Mouse (Mus musculus) CD4-positive, CD25-positive, alpha-beta regulatory T cell, adult 2 months (primary cell): ENCODE results near the gene Dld.

Experiments used
- DNase-seq: peaks from one replicate; pipeline ENCODE4 v3.0.0-alpha.2; 2012; ENCODE audit warnings: low read depth, low spot score

The Dld gene

DNA sequence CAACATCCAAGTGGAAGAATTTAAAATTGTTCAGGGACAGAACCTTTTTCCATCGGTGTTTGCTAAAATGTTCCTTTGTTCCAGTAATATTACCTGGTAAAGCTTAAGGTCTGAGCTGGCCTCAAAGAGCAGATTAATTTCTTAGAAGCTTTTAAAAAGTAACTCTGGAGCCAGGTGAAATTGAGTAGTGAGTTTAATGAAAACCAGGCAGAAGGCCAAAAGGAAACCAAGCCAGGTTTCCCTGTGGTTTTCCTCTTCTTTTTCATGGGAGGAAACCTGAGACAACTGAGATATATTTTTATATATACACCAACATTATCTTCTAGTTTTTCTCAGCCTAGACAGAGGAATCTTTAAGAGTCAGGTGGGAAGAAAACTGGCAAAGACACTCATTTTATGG, 29.7 kb downstream of the Dld start:
- DNase-seq, result no peak

DNA sequence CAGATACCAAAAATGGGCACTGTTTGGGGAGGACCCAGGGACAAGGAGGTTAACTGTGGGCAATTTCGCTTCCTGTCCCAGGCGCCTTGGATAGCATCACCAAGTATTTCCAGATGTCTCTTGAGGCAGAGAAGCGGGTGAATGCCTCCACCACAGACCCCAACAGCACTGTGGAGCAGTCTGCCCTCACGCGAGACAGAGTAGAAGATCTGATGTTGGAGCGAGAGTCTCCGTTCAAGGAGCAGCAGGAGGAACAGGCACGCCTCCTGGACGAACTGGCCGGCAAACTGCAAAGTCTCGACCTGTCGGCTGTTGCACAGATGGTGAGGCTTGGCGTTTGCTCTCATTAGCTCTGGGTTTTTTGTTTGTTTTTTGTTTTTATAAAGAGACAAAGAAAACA, 30.4 kb downstream of the Dld start:
- no peak for DNase-seq

DNA sequence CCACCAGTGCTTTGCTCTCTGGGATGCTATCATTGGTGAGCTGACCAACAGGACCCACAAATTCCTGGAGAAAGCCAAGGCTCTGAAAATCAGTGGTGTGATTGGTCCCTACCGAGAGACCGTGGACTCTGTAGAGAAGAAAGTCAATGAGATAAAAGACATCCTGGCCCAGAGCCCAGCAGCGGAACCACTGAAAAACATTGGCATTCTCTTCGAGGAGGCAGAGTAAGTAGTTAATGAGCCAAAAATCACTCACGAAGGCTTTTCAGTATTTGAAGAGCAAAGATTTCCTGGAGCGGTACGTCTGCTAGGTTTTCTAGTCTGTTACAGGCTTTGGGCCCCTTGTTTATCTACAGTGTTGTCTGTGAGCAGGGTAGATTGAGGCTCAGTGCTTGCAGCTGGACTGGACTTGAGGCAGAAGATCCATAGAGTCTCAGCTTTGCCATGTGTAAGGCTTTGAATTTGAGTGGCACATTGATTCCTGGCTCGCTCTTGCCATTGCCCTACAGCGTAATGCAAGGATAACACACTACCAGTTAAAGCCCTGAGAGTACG, 32.8 kb downstream of the Dld start:
- DNase-seq, result no peak

DNA sequence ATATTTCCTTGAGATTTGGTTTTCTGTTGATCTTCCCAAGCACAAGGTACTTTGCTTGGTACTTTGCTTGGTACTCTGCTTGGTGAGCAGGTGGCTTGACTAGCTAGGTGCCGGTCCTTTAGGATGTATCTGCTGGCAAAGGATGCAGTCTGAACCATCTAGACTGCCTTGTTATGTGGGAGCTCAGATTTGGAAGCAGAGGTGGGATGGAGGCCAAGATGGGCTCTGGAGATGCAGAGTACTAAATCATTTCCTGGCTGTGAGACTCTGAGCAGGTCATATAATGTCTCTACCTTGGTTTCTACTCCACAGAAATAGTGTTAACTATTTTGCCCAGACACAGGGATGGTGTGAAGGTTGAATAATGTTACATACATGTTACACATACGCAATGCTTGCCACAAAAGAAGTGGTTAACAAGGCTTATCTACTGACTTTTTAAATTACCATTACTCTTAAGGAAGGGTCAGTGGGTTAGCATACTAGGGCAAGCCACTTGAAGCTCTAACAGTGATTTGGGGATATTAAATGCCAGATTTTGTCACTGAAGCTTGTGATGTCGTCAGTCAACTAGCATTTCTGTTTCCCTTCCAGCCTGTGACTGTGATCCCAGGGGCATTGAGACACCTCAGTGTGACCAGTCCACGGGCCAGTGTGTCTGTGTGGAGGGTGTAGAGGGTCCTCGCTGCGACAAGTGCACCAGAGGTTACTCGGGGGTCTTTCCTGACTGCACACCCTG, 33.4 kb downstream of the Dld start:
- no peak for DNase-seq

DNA sequence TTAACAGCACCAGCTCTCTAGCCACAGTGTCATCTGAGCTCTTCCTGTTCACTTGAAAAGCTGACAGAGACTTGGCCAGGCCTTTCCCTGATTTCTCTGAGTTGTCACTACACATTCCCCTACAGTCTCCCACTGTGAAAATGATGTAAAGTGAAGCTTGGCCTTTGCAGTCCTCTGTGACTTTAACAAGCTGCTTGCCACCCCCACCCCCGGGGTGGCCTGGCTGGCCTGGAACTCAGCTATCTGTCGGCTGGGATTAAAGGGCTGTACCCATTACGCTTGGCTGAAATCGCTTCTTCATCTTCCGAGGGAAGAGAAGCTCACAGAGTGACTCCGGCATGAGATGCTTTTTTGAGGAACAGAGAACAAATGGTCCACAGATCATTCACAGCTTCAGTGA, 35.3 kb downstream of the Dld start:
- DNase-seq, result no peak

DNA sequence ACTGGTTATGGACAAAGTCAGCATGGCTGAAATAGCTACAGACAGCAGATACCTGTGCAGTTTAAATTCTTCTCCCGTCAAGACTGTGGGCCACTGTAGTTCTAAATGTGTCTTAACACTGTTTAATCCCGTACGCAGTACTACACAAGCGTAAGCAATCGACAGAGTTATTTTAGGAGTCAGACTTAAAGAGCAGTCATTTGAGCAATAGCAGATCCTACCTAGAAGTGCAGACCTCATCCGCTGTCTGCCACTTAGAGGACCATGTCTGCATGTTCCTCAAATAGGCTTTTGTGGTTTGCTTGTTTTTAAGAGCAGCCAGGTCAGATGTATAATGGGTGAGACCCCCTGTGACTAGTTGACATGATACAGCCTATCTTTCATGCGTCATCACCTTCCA, 36.9 kb downstream of the Dld start:
- DNase-seq, result no peak

DNA sequence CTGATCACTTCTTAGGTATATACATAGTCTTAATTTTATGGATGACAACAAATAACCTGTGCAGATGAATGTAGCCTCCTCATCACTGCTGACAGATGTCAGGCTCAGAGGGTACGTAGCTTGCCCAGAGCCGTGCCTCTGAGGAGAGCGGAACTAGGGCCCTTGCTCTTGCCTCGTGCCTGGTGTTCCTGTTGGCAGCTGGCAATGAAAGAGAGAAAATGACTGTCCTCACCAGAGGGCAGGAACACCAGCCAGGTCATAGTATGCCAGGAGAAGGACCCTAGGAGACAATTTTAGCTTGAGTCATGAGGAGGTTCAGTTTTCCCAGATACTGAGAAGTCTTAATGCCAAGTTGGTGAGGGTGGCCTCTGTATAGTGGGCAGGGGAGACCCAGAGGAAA, 38.1 kb downstream of the Dld start:
- no peak for DNase-seq

DNA sequence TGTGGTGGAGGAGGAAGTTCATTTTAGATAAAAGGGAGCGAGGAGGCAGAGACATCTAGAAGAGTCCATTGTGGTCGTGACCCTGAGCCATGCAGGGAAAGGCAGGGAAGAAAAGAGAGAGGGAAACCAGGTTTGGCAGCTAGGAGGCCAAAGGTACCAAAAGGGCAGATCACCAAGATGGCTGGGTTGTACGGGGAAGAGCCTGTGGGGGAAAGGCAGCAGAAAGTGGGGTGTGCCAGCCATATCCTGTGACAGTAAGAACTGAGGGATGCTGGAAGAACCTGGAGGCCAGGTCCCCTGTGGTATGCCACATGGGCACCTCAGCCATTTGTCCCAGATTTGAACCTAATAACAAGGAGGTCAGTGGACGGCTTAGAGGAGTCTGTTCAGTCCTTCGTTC, 39.0 kb downstream of the Dld start:
- no peak for DNase-seq

DNA sequence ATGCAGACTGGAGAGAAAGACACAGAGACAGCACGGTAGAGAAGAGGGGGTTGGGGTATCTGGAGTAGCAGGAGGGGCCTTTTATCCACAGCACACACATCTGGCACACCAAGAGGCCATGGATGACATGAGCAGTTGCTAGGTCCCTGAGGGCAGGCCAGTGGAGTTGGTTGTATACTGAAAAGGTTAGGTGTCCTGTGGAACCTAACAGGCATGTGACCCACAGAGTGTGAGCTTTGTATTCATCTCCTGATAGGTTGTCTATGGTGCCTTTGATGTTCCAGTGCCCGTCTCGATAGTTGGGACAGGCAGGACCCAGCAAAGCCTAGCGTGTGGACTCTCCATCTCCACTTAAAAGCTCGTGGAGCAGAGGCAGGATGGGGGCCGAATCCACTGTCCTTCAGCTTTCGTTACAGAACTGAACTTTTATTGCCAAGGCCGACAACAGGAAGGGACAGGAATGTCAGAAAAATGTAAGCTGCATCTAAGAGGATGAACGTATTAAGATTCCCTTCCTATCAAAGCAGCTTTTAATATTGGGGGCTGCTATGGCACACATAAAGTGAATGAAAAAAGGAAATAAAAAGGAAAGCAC, 39.5 kb downstream of the Dld start:
- DNase-seq, result no peak

DNA sequence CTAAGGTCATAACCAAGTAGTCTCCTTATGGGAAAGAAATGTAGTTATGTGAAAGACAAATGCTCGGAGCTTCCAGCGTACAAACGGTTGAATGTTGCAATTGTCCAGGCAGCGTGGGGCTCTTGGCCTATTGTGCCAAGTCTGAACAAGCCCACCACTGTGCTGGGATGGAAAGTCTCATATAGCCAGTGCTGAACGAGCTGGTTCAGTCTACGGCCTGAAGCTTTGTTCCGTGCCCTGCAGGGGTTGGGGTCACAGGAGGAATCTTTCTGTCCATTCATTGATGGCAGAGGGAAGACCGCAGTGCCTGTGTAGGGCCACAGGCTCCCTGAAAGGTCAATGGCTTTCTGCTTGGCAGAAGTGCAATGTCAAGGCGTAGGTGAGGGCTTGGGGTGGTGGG, 40.6 kb downstream of the Dld start:
- DNase-seq, result no peak

DNA sequence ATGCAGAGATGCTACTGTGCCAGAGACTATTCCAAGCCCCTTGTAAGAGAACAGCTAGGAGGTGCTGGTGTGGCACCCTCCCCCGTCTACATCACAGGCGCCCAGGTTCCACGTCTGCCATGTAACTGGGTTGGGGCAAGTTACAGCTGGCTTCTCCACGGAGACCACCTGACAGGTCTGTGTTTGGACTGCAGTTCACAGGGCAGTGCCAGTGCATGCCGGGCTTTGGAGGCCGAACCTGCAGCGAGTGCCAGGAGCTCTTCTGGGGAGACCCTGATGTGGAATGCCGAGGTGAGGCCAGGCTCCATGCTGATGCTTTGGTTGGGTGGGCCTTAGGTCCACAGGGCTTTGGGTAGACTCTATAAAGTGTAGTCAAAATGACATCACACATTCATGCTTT, 43.5 kb downstream of the Dld start:
- DNase-seq, result no peak

DNA sequence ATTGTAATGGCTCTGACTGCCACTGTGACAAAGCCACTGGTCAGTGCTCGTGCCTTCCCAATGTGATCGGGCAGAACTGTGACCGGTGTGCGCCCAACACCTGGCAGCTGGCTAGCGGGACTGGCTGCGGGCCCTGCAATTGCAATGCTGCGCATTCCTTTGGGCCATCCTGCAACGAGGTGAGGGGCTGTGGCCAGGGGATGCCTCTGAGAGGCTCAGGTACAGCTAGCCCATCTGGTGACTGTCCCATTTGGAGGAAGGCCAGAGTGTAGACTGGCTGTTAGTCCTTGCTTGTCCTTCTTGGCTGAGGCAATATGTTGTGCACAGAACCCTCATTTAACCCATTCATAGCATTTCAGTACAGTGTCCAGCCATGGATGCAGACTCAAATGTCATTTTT, 44.2 kb downstream of the Dld start:
- DNase-seq, result no peak

DNA sequence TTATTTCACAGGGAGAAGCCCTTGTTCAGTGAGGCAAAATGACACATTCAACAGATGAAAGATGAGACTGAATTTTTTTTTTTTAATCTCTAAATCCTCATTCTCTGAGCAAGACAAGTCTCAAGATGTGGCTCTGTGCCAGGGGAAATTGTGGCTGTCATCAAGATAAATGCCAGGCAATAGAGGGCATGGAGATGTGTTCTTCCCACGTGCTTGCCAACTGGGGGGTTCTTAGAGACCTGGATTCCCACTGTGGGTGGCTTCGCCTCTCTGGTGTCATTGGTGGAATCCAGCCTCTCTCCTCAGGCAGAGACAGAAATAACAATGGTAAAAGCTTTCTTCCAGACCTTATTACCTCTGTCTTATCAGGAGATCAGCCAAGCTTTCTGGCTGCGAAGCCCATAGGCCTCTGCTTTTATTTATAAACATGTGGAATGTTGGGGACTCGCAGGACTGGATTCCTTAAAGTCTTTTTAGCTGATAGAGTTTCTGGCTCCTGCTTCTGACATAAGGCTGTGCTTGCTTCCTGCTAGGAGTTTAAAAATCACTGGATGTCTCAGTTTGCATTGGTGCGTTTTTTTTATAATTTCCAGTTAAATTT, 45.1 kb downstream of the Dld start:
- DNase-seq, result no peak

DNA sequence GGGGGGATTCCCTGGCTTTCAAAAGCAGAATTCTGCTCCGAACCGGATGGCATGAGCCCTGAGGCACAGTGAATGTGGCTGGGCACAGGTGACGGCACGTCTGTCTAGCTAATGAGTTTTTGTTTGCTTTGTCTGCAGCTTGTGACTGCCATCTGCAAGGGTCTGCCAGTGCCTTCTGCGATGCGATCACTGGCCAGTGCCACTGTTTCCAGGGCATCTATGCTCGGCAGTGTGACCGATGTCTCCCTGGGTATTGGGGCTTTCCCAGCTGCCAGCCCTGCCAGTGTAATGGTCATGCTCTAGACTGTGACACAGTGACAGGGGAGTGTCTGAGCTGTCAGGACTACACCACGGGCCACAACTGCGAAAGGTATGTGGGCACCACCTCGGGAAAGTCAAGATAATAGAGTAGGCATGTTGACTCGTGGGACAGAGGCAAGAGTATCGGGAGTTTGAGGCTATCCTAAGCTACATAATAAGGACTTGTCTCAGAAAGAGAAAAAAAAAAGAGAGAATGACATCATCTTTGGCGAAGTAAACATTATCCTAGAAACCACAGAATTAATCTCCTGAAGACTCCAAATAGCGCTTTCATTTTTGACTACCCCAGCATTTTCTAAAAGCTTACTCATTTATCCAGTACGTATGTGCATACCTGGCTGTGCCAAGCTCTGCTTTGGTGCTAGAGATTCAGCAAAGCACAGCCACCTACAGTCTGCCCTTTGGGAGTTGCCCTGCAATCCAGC, 48.3 kb downstream of the Dld start:
- no peak for DNase-seq

DNA sequence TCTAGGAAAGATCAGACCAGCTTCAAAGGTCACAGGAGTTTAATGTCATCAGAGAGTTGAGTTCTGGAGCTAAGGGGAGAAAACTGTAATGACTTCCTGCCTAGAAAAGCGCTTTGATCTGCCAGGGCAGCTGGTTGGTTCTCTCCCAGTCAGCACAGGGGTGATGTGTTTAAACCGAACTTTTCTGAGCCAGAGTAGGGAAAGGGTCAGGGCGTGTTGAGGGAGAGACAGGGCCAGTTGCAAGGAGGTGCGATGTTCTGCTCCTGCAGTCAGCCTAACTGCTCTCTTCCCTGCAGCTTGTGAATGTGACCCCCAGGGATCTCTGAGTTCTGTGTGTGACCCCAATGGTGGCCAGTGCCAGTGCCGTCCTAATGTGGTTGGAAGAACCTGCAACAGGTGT, 49.0 kb downstream of the Dld start:
- DNase-seq, result no peak

DNA sequence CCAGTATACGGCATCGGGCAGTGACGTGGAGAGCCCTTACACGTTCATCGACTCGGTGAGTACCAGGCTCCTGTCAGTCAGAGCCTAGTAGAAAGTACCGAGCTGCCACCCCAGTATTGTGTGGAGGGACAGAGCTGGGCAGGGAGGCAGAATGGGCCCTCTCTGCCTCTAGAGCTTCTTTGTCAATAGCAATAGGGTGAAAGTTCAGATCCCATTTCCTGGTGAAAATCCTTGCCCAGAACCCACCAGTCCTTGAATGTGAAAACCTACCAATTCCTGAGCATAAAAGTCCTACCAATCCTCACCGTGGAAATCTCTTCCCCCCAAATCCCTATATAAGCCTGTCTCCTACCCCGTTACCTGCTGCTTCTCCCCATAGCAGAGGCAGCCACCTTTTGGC, 51.0 kb downstream of the Dld start:
- DNase-seq, result no peak

DNA sequence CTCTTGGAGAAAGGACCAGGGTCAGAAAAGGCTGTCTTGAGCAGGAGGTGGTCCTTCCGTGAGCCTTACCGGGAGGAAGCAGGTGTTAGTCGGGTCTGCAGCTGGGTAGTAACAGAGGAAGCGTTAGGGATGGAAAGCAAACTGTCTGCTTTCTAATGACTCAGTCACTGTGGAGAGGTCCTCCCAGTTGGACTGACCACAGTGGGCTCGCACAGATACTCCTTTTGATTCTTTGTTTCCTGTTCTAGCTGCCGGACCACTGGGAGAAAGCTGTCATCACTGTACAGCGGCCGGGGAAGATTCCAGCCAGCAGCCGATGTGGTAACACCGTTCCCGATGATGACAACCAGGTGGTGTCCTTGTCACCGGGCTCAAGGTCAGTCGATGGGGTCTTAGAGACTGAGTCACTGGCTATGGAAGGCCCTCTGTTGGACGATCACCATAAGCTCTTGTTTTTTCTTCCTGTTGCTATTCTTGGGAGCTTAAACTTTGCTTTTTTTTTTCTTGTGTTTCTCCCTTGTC, 51.5 kb downstream of the Dld start:
- DNase-seq, result no peak

DNA sequence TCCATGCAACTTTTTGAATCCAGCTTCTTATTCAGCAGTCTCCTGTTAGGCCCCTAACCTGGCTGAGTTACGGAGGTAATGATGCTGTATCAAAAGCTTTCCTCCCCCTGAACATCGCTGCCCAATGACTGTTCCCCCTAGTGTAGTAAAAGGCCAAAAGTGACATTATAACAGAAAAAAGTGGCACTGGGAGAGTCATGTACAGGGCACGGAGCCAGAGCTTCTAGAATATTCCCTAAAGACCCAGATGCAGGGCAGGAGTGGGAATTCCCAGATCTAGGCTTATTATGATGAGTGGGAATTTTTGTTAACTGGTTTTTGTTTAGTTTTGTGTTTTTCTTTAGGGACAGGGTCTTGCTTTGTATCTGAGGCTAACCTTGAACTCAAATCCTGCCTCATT, 52.1 kb downstream of the Dld start:
- DNase-seq, result no peak

DNA sequence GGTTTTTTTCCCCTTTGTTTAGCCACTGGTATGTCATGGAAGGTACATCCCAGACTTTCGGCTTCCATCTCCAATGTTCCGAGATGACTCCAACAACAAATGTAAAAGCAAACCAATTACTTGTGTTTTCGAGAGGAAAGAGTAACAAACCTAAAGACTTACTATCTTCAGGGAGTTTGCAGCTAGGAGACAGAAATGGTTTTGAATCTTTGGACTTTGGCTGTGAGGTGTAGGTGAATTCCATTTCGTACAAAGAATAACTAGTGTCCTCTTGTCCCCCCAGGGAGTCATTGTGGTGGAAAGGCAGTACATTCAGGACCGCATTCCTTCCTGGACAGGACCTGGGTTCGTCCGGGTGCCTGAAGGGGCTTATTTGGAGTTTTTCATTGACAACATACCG, 52.7 kb downstream of the Dld start:
- no peak for DNase-seq

DNA sequence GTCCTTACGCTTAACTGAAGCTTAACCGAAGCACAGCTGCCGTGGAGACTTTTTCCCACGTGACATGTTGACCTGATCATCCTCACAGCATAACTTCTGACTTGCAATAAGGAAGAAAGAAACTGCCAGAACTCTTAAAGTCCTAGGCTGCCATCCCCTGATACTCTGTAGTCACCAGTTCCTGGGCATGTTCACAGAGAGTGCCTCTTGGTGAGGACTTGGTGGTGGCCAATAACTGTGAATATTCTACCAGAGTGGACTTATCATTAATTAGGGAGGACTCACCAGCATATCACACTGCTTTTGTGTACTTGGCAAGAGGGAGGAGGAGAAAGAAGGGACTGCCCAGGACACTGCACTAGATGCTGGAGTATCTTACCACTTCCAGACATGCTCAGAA, 53.1 kb downstream of the Dld start:
- no peak for DNase-seq

DNA sequence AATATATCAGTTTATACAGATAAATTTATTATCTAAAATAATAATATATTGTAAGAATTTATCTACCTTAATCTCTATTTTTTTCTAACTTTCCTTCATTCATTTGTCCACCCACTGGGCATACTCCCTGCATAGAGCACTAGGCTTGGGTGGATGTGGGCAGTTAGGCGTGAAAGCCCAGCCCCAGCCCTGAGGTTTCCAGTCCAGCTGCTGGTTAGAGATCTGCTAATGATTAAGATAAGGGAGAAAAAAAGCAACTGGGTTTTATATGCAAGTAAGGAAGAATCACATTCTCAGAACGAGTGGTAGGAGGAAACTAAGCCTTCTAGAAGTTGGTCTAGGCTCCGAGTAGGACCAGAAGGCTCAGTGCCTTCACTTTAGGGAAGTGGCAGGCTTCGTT, 55.2 kb downstream of the Dld start:
- DNase-seq, result no peak

DNA sequence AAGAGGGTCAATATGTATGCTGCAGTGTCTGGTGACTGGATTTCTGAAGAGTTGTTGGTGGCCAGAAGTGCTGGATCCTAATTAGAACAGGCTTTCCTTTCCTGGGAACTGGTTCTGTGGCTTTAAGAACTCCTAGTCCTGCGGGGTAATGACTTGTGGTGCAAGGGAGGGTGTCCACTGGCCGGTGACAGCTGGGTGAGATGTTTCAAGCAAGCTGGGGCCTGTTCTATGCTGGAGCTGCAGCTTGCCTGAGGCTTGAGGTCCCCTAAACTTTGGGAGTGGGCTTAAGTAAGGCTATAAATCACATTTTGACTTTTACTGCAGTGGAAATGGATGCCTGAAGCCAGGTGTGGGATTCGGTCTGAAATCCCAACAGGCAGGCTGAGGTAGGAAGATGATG, 55.7 kb downstream of the Dld start:
- DNase-seq, result no peak
